Mouse (Mus musculus) hindbrain, embryonic 11.5 days (tissue): ENCODE results near the gene Psmc3ip. TPM values are rescaled to one million over a fixed set of nuclear protein-coding genes. Genes with fewer than 3 reads are reported as not detected.

Experiments
- ATAC-seq: fragments of 200-750 bp; cut with Nextera tagmentation; 2 replicates; pipeline ENCODE4 v1.8.0; 2017; ENCODE audit warnings: mild to moderate bottlenecking, moderate TSS enrichment, moderate library complexity; ENCODE audit not compliant: low FRiP score
- DNase-seq: peaks from one replicate; pipeline ENCODE4 v3.0.0-alpha.2; 2015; ENCODE audit warnings: low spot score
- H3K27ac ChIP-seq: fragments of 300-500 bp; sonication (generic); 2 replicates; pipeline ENCODE4 v1.5.1; 2014; ENCODE audit warnings: mild to moderate bottlenecking, low read depth, low read length
- H3K27me3 ChIP-seq: fragments of 300-500 bp; sonication (generic); 2 replicates; pipeline ENCODE4 v1.6.1; 2014; ENCODE audit warnings: mild to moderate bottlenecking, low read length, moderate library complexity, mixed read lengths; ENCODE audit not compliant: control insufficient read depth, insufficient read depth
- H3K36me3 ChIP-seq: fragments of 300-500 bp; sonication (generic); 2 replicates; pipeline ENCODE4 v1.6.1; 2014; ENCODE audit warnings: mild to moderate bottlenecking, low read length, moderate library complexity, mixed read lengths; ENCODE audit not compliant: control insufficient read depth, insufficient read depth
- H3K4me1 ChIP-seq: fragments of 300-500 bp; sonication (generic); replicated peaks from 2 replicates; pipeline ENCODE4 v1.6.1; 2014; ENCODE audit warnings: low read length, mixed read lengths; ENCODE audit not compliant: control insufficient read depth, insufficient read depth
- H3K4me2 ChIP-seq: fragments of 300-500 bp; sonication (generic); replicated peaks from 2 replicates; pipeline ENCODE4 v1.6.1; 2014; ENCODE audit warnings: mild to moderate bottlenecking, low read depth, low read length
- H3K4me3 ChIP-seq: fragments of 300-500 bp; sonication (generic); 2 replicates; pipeline ENCODE4 v1.5.1; 2014; ENCODE audit warnings: low read depth, low read length
- H3K9ac ChIP-seq: fragments of 300-500 bp; sonication (generic); 2 replicates; pipeline ENCODE4 v1.6.1; 2014; ENCODE audit warnings: low read depth, low read length
- H3K9me3 ChIP-seq: fragments of 300-500 bp; sonication (generic); 2 replicates; pipeline ENCODE4 v1.6.1; 2016; ENCODE audit warnings: low read length; ENCODE audit not compliant: control insufficient read depth
- WGBS: fragments of 180-500 bp; shearing (Covaris S2); extraction: QIAGEN DNeasy Blood & Tissue Kit; methylation state at CpG from one replicate; pipeline ENCODE4 v1.1.7; 2014; 5-methylcytosine and 5-hydroxymethylcytosine counted together
- polyA plus RNA-seq: library from polyadenylated mRNA; unstranded; fragments of >200 nt; fragmentation: Nextera tagmentation; extraction: Ambion mirVana; gene quantifications from 2 replicates; pipeline ENCODE4 v1.2.1, GENCODE M21; 2014

The Psmc3ip gene
- polyA plus RNA-seq, 1 experiment from 2014 or later = 54.3 TPM

DNA sequence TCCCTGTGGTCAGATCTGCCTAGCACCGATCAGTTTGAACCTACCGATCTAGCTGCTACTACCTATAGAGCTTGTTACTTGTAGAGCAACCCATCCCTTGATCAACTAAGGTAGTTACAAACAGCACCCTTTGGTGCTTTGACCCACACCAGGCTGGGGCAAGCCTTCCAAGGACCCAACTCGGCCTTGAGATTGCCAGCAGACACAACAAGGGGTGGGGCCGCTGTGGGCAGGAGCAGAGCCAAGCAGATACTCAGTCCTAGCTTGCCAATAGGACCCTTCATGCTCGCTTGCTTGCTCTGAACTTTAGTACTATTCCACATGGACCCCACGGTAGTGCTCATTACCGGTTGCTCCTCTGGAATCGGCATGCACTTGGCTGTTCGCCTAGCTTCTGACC lies 17.1 kb downstream of the Psmc3ip start, which contains the start of gene Hsd17b1:
Hsd17b1 (plus strand) TSS at position 291 of the 400 bp plus-strand sequence.
- H3K4me2 ChIP-seq = no peak within 1 kb of the TSS
- WGBS = 74% methylated on average over 9 of the region's 9 CpGs
- no peaks in the 10 kb centered on the region for H3K9me3 ChIP-seq
- peaks cover 42% of the 10 kb centered on the region for H3K27me3 ChIP-seq
- no peak within 1 kb of the TSS for H3K9ac ChIP-seq
- H3K4me1 ChIP-seq = peaks cover under 1% of the 10 kb centered on the region
- ATAC-seq (no peak), DNase-seq (no peak)
- H3K4me3 ChIP-seq = no peak within 1 kb of the TSS
- no peaks in the 10 kb centered on the region for H3K36me3 ChIP-seq
- H3K27ac ChIP-seq = no peak within 1 kb of the TSS

DNA sequence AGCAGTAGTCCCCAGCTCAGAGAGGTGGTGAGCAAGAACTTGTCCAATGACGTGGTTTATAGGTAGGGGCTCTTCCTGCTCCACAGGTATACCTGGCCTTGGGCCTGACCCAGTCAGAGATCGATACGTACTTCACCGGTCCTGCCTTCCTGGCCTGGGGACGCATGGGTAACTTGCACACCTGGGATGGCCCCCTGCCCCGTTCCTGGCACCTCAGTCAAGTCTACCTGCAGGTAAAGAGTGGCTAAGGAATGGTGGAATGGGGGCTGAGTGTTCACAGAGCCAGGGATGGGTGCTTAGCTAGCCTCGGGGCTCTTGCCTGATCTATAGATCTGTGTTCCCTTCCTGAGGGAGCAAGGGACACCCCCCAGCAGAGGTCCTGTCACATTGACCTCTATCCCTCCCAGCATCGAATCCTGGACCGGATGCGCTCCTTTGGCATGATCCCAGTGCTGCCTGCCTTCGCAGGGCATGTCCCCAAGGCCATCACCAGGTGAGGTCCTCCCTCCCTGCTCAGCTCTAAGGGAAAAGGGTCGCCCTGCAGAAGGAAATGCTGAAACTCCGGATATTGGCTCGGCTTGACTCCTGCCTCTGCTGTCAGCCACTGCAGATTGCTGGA lies 23.3 kb downstream of the Psmc3ip start:
- WGBS = 67% methylated on average over 14 of the region's 14 CpGs
- Histone ChIP-seq H3K4me2 (no peak overlapping the region), H3K9me3 (no peaks in the 10 kb centered on the region), H3K27me3 (no peaks in the 10 kb centered on the region), H3K4me3 (no peak overlapping the region), H3K36me3 (no peaks in the 10 kb centered on the region), H3K27ac (no peak overlapping the region), H3K9ac (no peak overlapping the region), H3K4me1 (no peaks in the 10 kb centered on the region; the same call in 1 of the 2 replicates)
- DNase-seq (no peak), ATAC-seq (no peak)

DNA sequence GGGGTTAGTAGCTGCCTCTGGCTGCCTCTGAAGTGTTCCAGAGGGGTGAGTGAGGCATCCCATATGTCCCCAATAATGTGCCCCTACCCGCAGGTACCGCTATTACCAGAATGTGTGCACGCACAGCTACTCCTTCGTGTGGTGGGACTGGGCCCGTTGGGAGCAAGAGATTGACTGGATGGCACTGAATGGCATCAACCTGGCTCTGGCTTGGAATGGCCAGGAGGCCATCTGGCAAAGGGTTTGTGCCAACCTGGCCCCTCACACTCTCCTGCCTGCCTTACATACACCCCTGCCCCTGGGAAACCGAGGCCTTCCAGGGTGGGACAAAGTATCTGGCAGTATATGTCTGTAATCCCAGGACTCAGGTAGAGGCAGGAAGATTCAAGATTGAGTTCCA lies 24.2 kb downstream of the Psmc3ip start:
- H3K36me3 ChIP-seq = no peaks in the 10 kb centered on the region
- no peak overlapping the region for H3K27ac ChIP-seq
- ATAC-seq (no peak), DNase-seq (no peak)
- no peaks in the 10 kb centered on the region; the same call in 1 of the 2 replicates for H3K4me1 ChIP-seq
- H3K9me3 ChIP-seq = no peaks in the 10 kb centered on the region
- no peak overlapping the region for H3K4me2 ChIP-seq
- WGBS = 82% methylated on average over 6 of the region's 6 CpGs
- H3K9ac ChIP-seq = no peak overlapping the region
- H3K27me3 ChIP-seq = no peaks in the 10 kb centered on the region
- H3K4me3 ChIP-seq = no peak overlapping the region

DNA sequence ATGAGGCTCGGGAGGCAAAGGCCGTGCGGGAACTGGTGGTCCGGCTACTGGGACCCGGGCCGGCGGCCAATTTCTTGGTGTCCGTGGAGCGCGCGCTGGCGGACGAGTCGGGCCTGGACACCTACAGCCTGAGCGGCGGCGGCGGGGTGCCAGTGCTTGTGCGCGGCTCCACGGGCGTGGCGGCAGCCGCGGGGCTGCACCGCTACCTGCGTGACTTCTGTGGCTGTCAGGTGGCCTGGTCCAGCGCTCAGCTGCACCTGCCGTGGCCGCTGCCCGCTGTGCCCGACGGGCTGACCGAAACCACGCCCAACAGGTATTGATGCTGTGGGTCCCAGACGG lies 25.1 kb downstream of the Psmc3ip start:
- Histone ChIP-seq H3K4me1 (no peaks in the 10 kb centered on the region; the same call in 1 of the 2 replicates), H3K9me3 (no peaks in the 10 kb centered on the region), H3K4me2 (peak overlapping the region; percentile 94), H3K27me3 (no peaks in the 10 kb centered on the region), H3K4me3 (peak overlapping the region; percentile 80), H3K27ac (no peak overlapping the region), H3K9ac (peak overlapping the region; percentile 85), H3K36me3 (no peaks in the 10 kb centered on the region)
- ATAC-seq = peak; percentile 65
- WGBS = under 1% methylated on average over 35 of the region's 36 CpGs
- no peak for DNase-seq

DNA sequence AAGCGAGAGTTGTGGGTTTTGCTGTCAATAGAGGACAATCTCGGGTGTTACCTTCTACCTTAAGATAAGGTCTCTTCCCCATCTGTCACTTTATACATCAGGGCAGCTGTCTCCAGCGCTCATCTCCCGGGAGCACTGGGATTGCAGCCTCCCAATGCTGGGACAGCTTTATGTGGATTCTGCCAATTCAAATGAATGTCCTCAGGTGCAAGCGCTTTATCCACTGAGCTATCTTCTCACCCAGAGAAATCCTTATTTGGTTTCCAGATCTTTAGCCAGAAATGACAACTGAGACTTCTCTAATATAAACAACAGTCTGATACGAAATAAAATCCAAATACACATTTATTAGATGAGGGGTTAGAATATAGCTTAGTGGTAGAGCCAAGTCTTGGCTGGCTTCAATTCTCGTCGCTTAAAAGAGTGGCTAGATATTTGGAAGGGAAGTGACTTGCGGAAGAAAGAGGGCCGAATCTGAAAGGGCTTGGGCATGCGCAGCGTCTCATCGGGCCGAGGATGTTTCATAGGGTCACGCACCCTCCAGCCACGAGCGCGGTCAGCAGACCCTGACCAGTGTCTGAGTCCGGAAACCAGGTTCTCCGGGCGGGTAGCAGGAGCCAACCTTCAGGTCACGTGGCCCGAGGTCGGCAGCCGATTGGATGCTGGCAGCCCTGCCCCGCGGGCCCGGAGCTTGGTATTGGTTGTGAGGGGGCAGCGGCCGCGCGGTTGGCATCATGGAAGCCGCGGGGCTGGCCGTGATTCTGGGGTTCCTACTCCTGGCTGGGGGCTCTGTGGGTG lies 25.6 kb downstream of the Psmc3ip start, which contains the start of gene Naglu:
Naglu (plus strand) TSS at position 622 of the 798 bp plus-strand sequence.
- H3K9me3 ChIP-seq = no peaks in the 10 kb centered on the region
- peak within 1 kb of the TSS; percentile 94 for H3K4me2 ChIP-seq
- no peaks in the 10 kb centered on the region for H3K36me3 ChIP-seq
- peak within 1 kb of the TSS; percentile 85 for H3K9ac ChIP-seq
- 6% methylated on average over 35 of the region's 35 CpGs for WGBS
- no peaks in the 10 kb centered on the region for H3K27me3 ChIP-seq
- peak within 1 kb of the TSS; percentile 80 for H3K4me3 ChIP-seq
- ATAC-seq = peak; percentile 87
- H3K27ac ChIP-seq = no peak within 1 kb of the TSS
- DNase-seq = peak; percentile 92
- H3K4me1 ChIP-seq = no peaks in the 10 kb centered on the region; the same call in 1 of the 2 replicates

DNA sequence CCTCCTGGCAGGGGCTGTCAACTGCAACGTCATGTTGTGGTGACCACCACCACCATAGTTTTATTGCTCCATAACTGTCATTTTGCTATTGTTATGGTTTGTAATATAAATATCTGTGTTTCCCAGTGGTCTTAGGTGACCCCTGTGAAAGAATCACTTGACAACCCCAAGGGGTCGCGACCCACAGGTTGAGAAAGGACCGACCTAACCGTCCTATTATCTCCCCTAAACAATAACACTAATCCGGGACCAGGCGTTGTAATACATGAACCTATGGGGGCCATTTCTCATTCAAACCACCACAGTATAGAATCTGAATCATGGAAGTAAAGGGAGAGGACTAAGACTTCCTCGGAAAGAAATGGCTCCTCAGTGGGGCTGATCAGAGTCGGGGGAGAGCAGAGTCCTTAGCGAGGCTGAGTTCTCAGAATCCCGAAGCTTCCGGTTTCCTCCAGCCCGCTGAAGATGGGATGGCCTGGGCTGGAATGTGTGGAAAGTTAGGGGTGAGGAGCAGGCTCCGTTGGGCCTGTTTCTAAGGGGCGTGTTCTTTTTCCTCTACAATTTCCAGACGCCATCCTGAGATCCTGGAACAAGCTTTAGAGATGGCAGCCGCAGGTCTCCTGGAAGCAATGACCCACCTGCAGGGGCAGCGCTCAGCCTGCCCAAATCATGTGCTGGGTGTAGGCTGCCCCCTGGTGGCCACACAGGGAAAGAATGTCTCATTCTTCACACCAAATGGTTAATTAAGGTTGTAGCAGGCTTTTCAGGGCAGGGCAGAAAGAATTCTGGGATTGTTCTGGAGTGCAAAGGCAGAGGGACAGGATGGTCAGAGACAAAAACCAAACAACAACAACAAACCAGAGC lies 28.5 kb downstream of the Psmc3ip start:
- DNase-seq = peak; percentile 86
- H3K4me2 ChIP-seq = peak overlapping the region; percentile 34
- no peaks in the 10 kb centered on the region for H3K27me3 ChIP-seq
- no peak overlapping the region for H3K27ac ChIP-seq
- peak overlapping the region; percentile 26 for H3K4me3 ChIP-seq
- WGBS = 25% methylated on average over 18 of the region's 18 CpGs
- no peaks in the 10 kb centered on the region for H3K9me3 ChIP-seq
- no peak overlapping the region for H3K9ac ChIP-seq
- no peaks in the 10 kb centered on the region; the same call in 1 of the 2 replicates for H3K4me1 ChIP-seq
- H3K36me3 ChIP-seq = no peaks in the 10 kb centered on the region
- peak; percentile 26; the same call in 1 of the 2 replicates for ATAC-seq

DNA sequence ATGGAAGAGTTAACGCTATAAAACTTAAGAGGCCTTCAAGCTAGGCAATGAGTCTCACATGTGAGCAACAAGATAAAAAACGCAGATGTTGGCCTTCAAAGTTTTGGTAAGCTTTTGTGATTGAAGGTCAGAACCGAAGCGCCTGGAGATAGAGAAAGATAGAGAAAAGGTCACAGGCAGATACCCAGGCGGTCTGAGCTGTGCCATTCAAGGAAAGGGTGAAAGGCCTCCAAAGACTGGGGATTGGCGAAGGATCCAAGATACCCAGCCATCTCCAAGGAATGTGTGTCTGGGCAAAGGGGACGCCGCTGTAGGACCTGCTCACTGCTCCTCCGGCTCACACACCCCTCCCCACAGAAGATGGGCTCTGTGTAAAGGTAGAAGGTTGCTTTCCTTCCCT lies 30.2 kb downstream of the Psmc3ip start:
- H3K36me3 ChIP-seq = no peaks in the 10 kb centered on the region
- no peak overlapping the region for H3K4me2 ChIP-seq
- H3K4me3 ChIP-seq = no peak overlapping the region
- H3K27ac ChIP-seq = no peak overlapping the region
- WGBS = 93% methylated on average over 9 of the region's 9 CpGs
- no peaks in the 10 kb centered on the region for H3K9me3 ChIP-seq
- H3K4me1 ChIP-seq = no peaks in the 10 kb centered on the region; the same call in 1 of the 2 replicates
- no peak overlapping the region for H3K9ac ChIP-seq
- ATAC-seq (no peak), DNase-seq (no peak)
- H3K27me3 ChIP-seq = no peaks in the 10 kb centered on the region

DNA sequence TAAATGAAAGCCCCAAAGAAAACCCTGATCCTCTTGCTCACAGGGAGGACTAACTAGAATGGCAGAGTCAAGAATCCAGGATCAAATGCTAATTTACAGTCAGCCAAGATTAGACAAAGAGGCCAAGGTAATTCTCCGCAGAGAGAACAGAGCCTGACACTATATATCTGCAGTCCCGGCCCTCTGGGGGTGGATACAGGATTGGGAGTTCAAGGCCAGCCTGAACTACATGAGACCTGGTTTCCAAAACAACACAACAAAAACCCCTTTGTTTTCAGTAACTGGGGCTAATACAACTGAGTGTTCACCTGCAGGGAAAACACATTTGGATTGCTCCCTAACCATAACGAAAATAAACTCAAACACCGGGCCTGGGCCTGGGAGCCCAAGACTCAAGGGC lies 30.8 kb downstream of the Psmc3ip start:
- Histone ChIP-seq H3K36me3 (no peaks in the 10 kb centered on the region), H3K4me3 (no peak overlapping the region), H3K4me1 (no peaks in the 10 kb centered on the region; the same call in 1 of the 2 replicates), H3K4me2 (no peak overlapping the region), H3K27ac (no peak overlapping the region), H3K9me3 (no peaks in the 10 kb centered on the region), H3K27me3 (no peaks in the 10 kb centered on the region), H3K9ac (no peak overlapping the region)
- DNase-seq (no peak), ATAC-seq (no peak)
- 85% methylated on average over 4 of the region's 4 CpGs for WGBS
